Mouse (Mus musculus) liver, embryonic 11.5 days (tissue): ENCODE results near the gene Mre11a. TPM values are rescaled to one million over a fixed set of nuclear protein-coding genes. Genes with fewer than 3 reads are reported as not detected.
A peak's percentile ranks its signal among the peaks of the same experiment; 100 is the strongest.

ENCODE experiments used
- ATAC-seq: fragments of 200-750 bp; cut with Nextera tagmentation; replicated peaks from 2 replicates; pipeline ENCODE4 v1.8.0; 2017; ENCODE audit warnings: moderate number of reproducible peaks, mild to moderate bottlenecking, moderate TSS enrichment, moderate library complexity; ENCODE audit not compliant: low FRiP score
- DNase-seq: peaks from one replicate; pipeline ENCODE4 v3.0.0-alpha.2; 2017; ENCODE audit warnings: low spot score
- H3K27ac ChIP-seq: fragments of 300-500 bp; sonication (generic); 2 replicates; pipeline ENCODE4 v1.5.1; 2014; ENCODE audit warnings: mild to moderate bottlenecking, low read depth, low read length, control low read depth
- H3K27me3 ChIP-seq: fragments of 300-500 bp; sonication (generic); replicated peaks from 2 replicates; pipeline ENCODE4 v1.6.1; 2014; ENCODE audit warnings: low read length, mixed read lengths; ENCODE audit not compliant: control insufficient read depth, insufficient read depth
- H3K36me3 ChIP-seq: fragments of 300-500 bp; sonication (generic); 2 replicates; pipeline ENCODE4 v1.6.1; 2014; ENCODE audit warnings: mild to moderate bottlenecking, low read length, moderate library complexity, mixed read lengths; ENCODE audit not compliant: control insufficient read depth, insufficient read depth
- H3K4me1 ChIP-seq: fragments of 300-500 bp; sonication (generic); replicated peaks from 2 replicates; pipeline ENCODE4 v1.6.1; 2014; ENCODE audit warnings: low read length, mixed read lengths; ENCODE audit not compliant: control insufficient read depth, insufficient read depth
- H3K4me2 ChIP-seq: fragments of 300-500 bp; sonication (generic); 2 replicates; pipeline ENCODE4 v1.6.1; 2014; ENCODE audit warnings: mild to moderate bottlenecking, control low read depth, moderate library complexity
- H3K4me3 ChIP-seq: fragments of 300-500 bp; sonication (generic); 2 replicates; pipeline ENCODE4 v1.5.1; 2014; ENCODE audit warnings: low read depth, low read length, control low read depth
- H3K9ac ChIP-seq: fragments of 300-500 bp; sonication (generic); 2 replicates; pipeline ENCODE4 v1.6.1; 2014; ENCODE audit warnings: low read depth, low read length, control low read depth
- H3K9me3 ChIP-seq: fragments of 300-500 bp; sonication (generic); 2 replicates; pipeline ENCODE4 v1.6.1; 2016; ENCODE audit warnings: low read length, inconsistent platforms, mixed read lengths; ENCODE audit not compliant: control insufficient read depth
- WGBS: fragments of 180-500 bp; shearing (Covaris S2); extraction: QIAGEN DNeasy Blood & Tissue Kit; methylation state at CpG from one replicate; pipeline ENCODE4 v1.1.7; 2014; 5-methylcytosine and 5-hydroxymethylcytosine counted together
- polyA plus RNA-seq: library from polyadenylated mRNA; unstranded; fragments of >200 nt; fragmentation: Nextera tagmentation; extraction: Ambion mirVana; gene quantifications from 2 replicates; pipeline ENCODE4 v1.2.1, GENCODE M21; 2014

The Mre11a gene
- polyA plus RNA-seq, 1 experiment from 2014 or later: 33.5 TPM

- WGBS: 50% methylated on average over 4 of the region's 4 CpGs
- peaks cover 40% of the 10 kb centered on the region for H3K27me3 ChIP-seq
Observed at GRCm38 (mm10) chr9:14856922-14857654, 72.6 kb downstream of the Mre11a start.

GRCm38 (mm10) chr9:14858170-14858706 lies 73.8 kb downstream of the Mre11a start:
- no peak overlapping the region for H3K9ac ChIP-seq
- H3K4me2 ChIP-seq: no peak overlapping the region
- no peak for ATAC-seq
- H3K27ac ChIP-seq: no peak overlapping the region
- no peak for DNase-seq
- H3K9me3 ChIP-seq: no peaks in the 10 kb centered on the region
- peaks cover 48% of the 10 kb centered on the region for H3K27me3 ChIP-seq
- WGBS: 55% methylated on average over 7 of the region's 7 CpGs
- H3K4me1 ChIP-seq: peaks cover 2% of the 10 kb centered on the region; the same call in 1 of the 2 replicates
- H3K4me3 ChIP-seq: no peak overlapping the region
- no peaks in the 10 kb centered on the region for H3K36me3 ChIP-seq

More at GRCm38 (mm10) chr9:14856922-14857654, 72.6 kb downstream of the Mre11a start:
- H3K27ac ChIP-seq: no peak overlapping the region
- peaks cover 2% of the 10 kb centered on the region; the same call in 1 of the 2 replicates for H3K4me1 ChIP-seq
- ATAC-seq (no peak), DNase-seq (no peak)
- no peaks in the 10 kb centered on the region for H3K36me3 ChIP-seq
- H3K9ac ChIP-seq: no peak overlapping the region
- H3K4me2 ChIP-seq: no peak overlapping the region
- no peak overlapping the region for H3K4me3 ChIP-seq
- H3K9me3 ChIP-seq: no peaks in the 10 kb centered on the region

GRCm38 (mm10) chr9:14858782-14859181 lies 74.3 kb downstream of the Mre11a start:
- peaks cover 2% of the 10 kb centered on the region; the same call in 1 of the 2 replicates for H3K4me1 ChIP-seq
- ATAC-seq (no peak), DNase-seq (no peak)
- H3K4me3 ChIP-seq: no peak overlapping the region
- H3K27me3 ChIP-seq: peaks cover 52% of the 10 kb centered on the region
- H3K9ac ChIP-seq: no peak overlapping the region
- H3K36me3 ChIP-seq: no peaks in the 10 kb centered on the region
- H3K27ac ChIP-seq: no peak overlapping the region
- no peaks in the 10 kb centered on the region for H3K9me3 ChIP-seq
- H3K4me2 ChIP-seq: no peak overlapping the region
- WGBS: 66% methylated on average over 3 of the region's 3 CpGs

GRCm38 (mm10) chr9:14859868-14860639 lies 75.6 kb downstream of the Mre11a start, which contains the start of gene Gpr83:
Gene Gpr83, plus strand, starts transcription at chr9:14860210.
- ATAC-seq: peak; percentile 56; the same call in 1 of the 2 replicates
- Histone ChIP-seq H3K4me1 (peaks cover 2% of the 10 kb centered on the region; the same call in 1 of the 2 replicates), H3K4me2 (peak within 1 kb of the TSS; percentile 58), H3K36me3 (no peaks in the 10 kb centered on the region), H3K9ac (no peak within 1 kb of the TSS), H3K27ac (no peak within 1 kb of the TSS), H3K4me3 (peak within 1 kb of the TSS; percentile 34), H3K9me3 (no peaks in the 10 kb centered on the region), H3K27me3 (peaks cover 52% of the 10 kb centered on the region)
- 3% methylated on average over 46 of the region's 47 CpGs for WGBS
- DNase-seq: no peak

GRCm38 (mm10) chr9:14863126-14863525 lies 78.7 kb downstream of the Mre11a start:
- Histone ChIP-seq H3K9ac (no peak overlapping the region), H3K4me1 (peaks cover 2% of the 10 kb centered on the region; the same call in 1 of the 2 replicates), H3K27ac (no peak overlapping the region), H3K4me2 (no peak overlapping the region), H3K9me3 (no peaks in the 10 kb centered on the region), H3K27me3 (peaks cover 51% of the 10 kb centered on the region), H3K4me3 (no peak overlapping the region), H3K36me3 (no peaks in the 10 kb centered on the region)
- DNase-seq (no peak), ATAC-seq (no peak)
- WGBS: 80% methylated on average over 3 of the region's 3 CpGs

GRCm38 (mm10) chr9:14864726-14865125 lies 80.3 kb downstream of the Mre11a start:
- Histone ChIP-seq H3K9me3 (no peaks in the 10 kb centered on the region), H3K9ac (no peak overlapping the region), H3K36me3 (no peaks in the 10 kb centered on the region), H3K27me3 (peaks cover 35% of the 10 kb centered on the region), H3K4me1 (peaks cover 1% of the 10 kb centered on the region; the same call in 1 of the 2 replicates), H3K4me3 (no peak overlapping the region), H3K4me2 (no peak overlapping the region), H3K27ac (no peak overlapping the region)
- 72% methylated on average over 9 of the region's 9 CpGs for WGBS
- DNase-seq (no peak), ATAC-seq (no peak)

- 37% methylated on average over 7 of the region's 7 CpGs for WGBS
- H3K4me3 ChIP-seq: no peak overlapping the region
- no peaks in the 10 kb centered on the region for H3K36me3 ChIP-seq
- no peaks in the 10 kb centered on the region for H3K9me3 ChIP-seq
- no peak overlapping the region for H3K27ac ChIP-seq
- H3K27me3 ChIP-seq: peaks cover 13% of the 10 kb centered on the region
- H3K9ac ChIP-seq: no peak overlapping the region
- no peaks in the 10 kb centered on the region for H3K4me1 ChIP-seq
- DNase-seq (no peak), ATAC-seq (no peak; the same call in 1 of the 2 replicates)
- H3K4me2 ChIP-seq: no peak overlapping the region
Observed at GRCm38 (mm10) chr9:14866957-14867356, 82.5 kb downstream of the Mre11a start.

- no peak overlapping the region for H3K4me3 ChIP-seq
- H3K4me1 ChIP-seq: no peaks in the 10 kb centered on the region
- no peak overlapping the region for H3K9ac ChIP-seq
- DNase-seq (no peak), ATAC-seq (no peak)
- H3K4me2 ChIP-seq: no peak overlapping the region
- H3K36me3 ChIP-seq: no peaks in the 10 kb centered on the region
- 0 out of 2 replicates have a peak, but pooled peaks cover 2% of the 10 kb centered on the region for H3K27me3 ChIP-seq
- H3K27ac ChIP-seq: no peak overlapping the region
- H3K9me3 ChIP-seq: no peaks in the 10 kb centered on the region
- 90% methylated on average over 8 of the region's 8 CpGs for WGBS
Observed at GRCm38 (mm10) chr9:14868326-14868725, 83.9 kb downstream of the Mre11a start.
